Mouse (Mus musculus): ENCODE data around the gene Hat1.

GRCm38 (mm10) chr2:71459659-71460058 is 70.9 kb downstream of the Hat1 start:
- TF ChIP-seq CTCF (IDR thresholded peaks at IDR 0.05; ENCODE audit: borderline replicate concordance, control insufficient read depth, extremely low read depth, insufficient read depth, low read length, poor library complexity) (no peak), POLR2A (IDR thresholded peaks at IDR 0.05; ENCODE audit: control insufficient read depth, extremely low read depth, insufficient read depth, low read length, poor library complexity) (no peak)
